Mouse (Mus musculus) heart, embryonic 15.5 days (tissue): ENCODE measurements at regions not wholly inside any gene's neighbourhood (a gene's known extent, or its start where the extent isn't known, plus 50 kb on each side); places are given as distances from the start of the nearest gene placed in this dataset.

Experiments
- ATAC-seq: fragments of 200-750 bp; cut with Nextera tagmentation; replicated peaks from 2 replicates; pipeline ENCODE4 v1.8.0; 2017; ENCODE audit warnings: low read depth, moderate TSS enrichment; ENCODE audit not compliant: insufficient number of reproducible peaks, insufficient read depth, low FRiP score
- H3K27ac ChIP-seq: fragments of 300-500 bp; sonication (generic); 2 replicates; pipeline ENCODE4 v1.5.1; 2015; ENCODE audit warnings: mild to moderate bottlenecking, inconsistent platforms
- H3K27me3 ChIP-seq: fragments of 300-500 bp; sonication (generic); 2 replicates; pipeline ENCODE4 v1.6.1; 2015; ENCODE audit warnings: inconsistent platforms
- H3K36me3 ChIP-seq: fragments of 300-500 bp; sonication (generic); 2 replicates; pipeline ENCODE4 v1.6.1; 2015; ENCODE audit warnings: mild to moderate bottlenecking, inconsistent platforms
- H3K4me1 ChIP-seq: fragments of 300-500 bp; sonication (generic); replicated peaks from 2 replicates; pipeline ENCODE4 v1.6.1; 2015; ENCODE audit warnings: inconsistent platforms
- H3K4me2 ChIP-seq: fragments of 300-500 bp; sonication (generic); 2 replicates; pipeline ENCODE4 v1.6.1; 2015; ENCODE audit warnings: inconsistent platforms, mild to moderate bottlenecking, moderate library complexity
- H3K4me3 ChIP-seq: fragments of 300-500 bp; sonication (generic); 2 replicates; pipeline ENCODE4 v1.5.1; 2015; ENCODE audit warnings: mild to moderate bottlenecking, inconsistent platforms
- H3K9ac ChIP-seq: fragments of 300-500 bp; sonication (generic); 2 replicates; pipeline ENCODE4 v1.6.1; 2015; ENCODE audit warnings: mild to moderate bottlenecking, inconsistent platforms
- H3K9me3 ChIP-seq: fragments of 300-500 bp; sonication (generic); replicated peaks from 2 replicates; pipeline ENCODE4 v1.6.1; 2016; ENCODE audit warnings: inconsistent platforms
- WGBS: fragments of 180-500 bp; shearing (Covaris S2); methylation state at CpG from one replicate; pipeline ENCODE4 v1.1.7; 2015; ENCODE audit warnings: mixed read lengths; 5-methylcytosine and 5-hydroxymethylcytosine counted together

DNA sequence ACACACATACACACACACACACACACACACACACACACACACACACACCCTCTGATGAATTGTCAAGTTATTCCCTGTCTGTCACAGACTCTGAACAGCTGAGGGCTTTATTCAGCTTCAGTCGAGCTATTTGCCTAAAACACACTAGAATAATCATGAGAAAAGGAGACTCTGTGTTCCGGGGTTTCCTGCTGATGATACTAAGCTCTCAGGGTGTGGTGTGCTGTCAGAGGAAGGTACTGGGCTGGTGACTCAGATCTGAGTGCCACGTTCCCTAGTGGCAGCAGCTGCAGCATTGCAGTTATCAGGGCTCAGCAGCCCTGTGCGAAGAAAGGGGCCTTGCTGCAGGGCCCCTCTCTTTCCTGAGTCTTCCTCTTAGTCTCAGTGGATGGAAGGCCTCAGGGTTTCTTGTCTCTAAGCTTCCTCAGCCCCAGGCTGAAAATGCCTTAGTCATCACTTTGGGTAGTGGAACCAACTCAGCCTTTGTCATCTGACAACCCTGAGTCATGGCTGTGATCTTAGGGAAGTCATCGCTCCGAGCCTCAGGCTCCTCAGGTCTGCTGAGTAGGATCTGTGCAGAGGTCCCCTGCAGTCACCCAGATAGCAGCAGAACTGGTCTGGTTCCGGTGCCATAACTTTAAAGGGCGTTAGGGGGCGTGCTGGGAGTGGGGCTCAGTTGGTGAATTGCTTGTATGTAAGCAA is 106.8 kb upstream of the Lrfn2 start:
- Histone ChIP-seq H3K36me3 (no peaks in the 10 kb centered on the region), H3K4me1 (no peaks in the 10 kb centered on the region), H3K4me3 (no peak overlapping the region), H3K27me3 (no peaks in the 10 kb centered on the region), H3K27ac (no peak overlapping the region), H3K4me2 (no peak overlapping the region), H3K9ac (no peak overlapping the region), H3K9me3 (no peaks in the 10 kb centered on the region)
- ATAC-seq: no peak
- WGBS: 58% methylated on average over 9 of the region's 9 CpGs

- H3K36me3 ChIP-seq: no peaks in the 10 kb centered on the region
- 67% methylated on average over 20 of the region's 20 CpGs for WGBS
- no peak overlapping the region for H3K4me3 ChIP-seq
- no peak overlapping the region for H3K9ac ChIP-seq
- ATAC-seq: no peak
- no peak overlapping the region for H3K27ac ChIP-seq
- H3K9me3 ChIP-seq: no peaks in the 10 kb centered on the region
- no peak overlapping the region for H3K4me2 ChIP-seq
- H3K4me1 ChIP-seq: no peaks in the 10 kb centered on the region
- H3K27me3 ChIP-seq: no peaks in the 10 kb centered on the region
These were observed 93.7 kb upstream of the Lrfn2 start for GRCm38 (mm10) chr17:48838297-48838979.

DNA sequence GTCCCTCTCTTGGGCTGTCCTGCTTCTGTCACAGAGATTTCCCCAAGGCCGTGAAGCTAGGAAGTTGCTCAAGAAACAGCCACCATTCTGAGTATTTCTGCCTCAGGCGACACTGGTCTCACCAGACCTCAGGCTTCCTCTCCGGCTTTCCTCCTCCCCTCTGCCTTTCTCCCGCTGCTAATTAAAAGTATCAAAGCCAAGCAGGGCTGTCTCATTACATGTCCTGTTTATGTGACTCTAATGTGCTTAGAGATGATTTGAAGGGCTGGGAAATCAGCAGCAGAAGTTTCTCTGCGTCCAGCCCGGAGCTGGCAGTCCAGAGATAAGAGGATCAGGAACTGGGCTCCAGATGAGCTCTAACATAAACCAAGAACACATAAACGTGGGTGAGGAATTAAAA is 84.3 kb upstream of the Lrfn2 start:
- Histone ChIP-seq H3K9me3 (no peaks in the 10 kb centered on the region), H3K27me3 (0 out of 2 replicates have a peak, but pooled peaks cover 3% of the 10 kb centered on the region), H3K27ac (no peak overlapping the region), H3K4me2 (no peak overlapping the region), H3K4me3 (no peak overlapping the region), H3K4me1 (no peaks in the 10 kb centered on the region), H3K9ac (no peak overlapping the region), H3K36me3 (no peaks in the 10 kb centered on the region)
- WGBS: 45% methylated on average over 7 of the region's 7 CpGs
- no peak for ATAC-seq

DNA sequence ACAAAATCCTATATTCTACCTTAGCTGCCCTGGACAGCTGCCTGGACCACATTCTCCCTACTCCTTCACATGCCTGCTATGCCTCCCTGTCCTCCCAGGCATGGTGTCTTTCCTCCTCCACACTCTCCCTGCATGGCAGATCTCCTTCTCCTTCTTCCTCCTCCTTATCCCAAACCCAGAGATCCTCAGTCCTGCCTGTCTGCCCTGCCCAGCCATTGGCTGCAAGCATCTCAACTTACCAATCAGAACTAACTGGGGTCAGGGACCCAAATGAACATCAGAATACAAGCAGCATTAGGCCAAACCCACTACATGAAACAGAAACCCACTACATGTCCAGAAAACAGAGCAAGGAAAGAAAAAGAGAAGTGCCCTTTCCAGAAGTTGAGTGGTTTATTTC is 81.3 kb upstream of the Lrfn2 start:
- Histone ChIP-seq H3K4me3 (no peak overlapping the region), H3K9ac (no peak overlapping the region), H3K36me3 (no peaks in the 10 kb centered on the region)

DNA sequence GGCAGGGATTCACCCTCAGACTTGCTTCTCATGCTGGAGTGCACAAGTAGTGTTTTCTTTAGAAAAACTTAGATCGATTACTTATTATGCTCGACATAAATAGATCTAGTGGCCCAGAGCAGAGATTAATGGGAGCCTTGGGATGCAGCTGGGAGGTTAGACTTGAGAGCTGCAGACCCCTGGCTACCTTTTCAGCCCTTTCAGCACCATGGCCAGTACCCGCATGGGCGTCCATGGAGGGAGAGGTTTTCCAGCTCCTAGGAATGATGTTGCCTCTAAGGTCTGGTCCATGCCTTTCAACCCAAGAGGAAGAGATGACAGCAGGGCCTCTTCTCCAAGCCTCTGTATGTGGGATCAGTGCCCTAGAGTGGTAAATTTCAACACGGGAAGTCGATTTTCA is 73.3 kb upstream of the Lrfn2 start:
- Histone ChIP-seq H3K4me2 (no peak overlapping the region), H3K27me3 (no peaks in the 10 kb centered on the region), H3K4me1 (no peaks in the 10 kb centered on the region), H3K4me3 (no peak overlapping the region), H3K9ac (no peak overlapping the region), H3K36me3 (no peaks in the 10 kb centered on the region), H3K9me3 (no peaks in the 10 kb centered on the region), H3K27ac (no peak overlapping the region)
- 39% methylated on average over 6 of the region's 6 CpGs for WGBS
- no peak for ATAC-seq

More for the DNA sequence above, 81.3 kb upstream of the Lrfn2 start:
- no peak for ATAC-seq
- no peaks in the 10 kb centered on the region for H3K4me1 ChIP-seq
- no peak overlapping the region for H3K4me2 ChIP-seq
- H3K9me3 ChIP-seq: no peaks in the 10 kb centered on the region
- no peak overlapping the region for H3K27ac ChIP-seq
- H3K27me3 ChIP-seq: 0 out of 2 replicates have a peak, but pooled peaks cover 3% of the 10 kb centered on the region

- Histone ChIP-seq H3K27ac (no peak overlapping the region), H3K9ac (no peak overlapping the region), H3K4me1 (no peaks in the 10 kb centered on the region), H3K36me3 (no peaks in the 10 kb centered on the region), H3K4me3 (no peak overlapping the region), H3K4me2 (no peak overlapping the region), H3K27me3 (no peaks in the 10 kb centered on the region), H3K9me3 (no peaks in the 10 kb centered on the region)
- ATAC-seq: no peak
- WGBS: 43% methylated on average over 6 of the region's 6 CpGs
These were observed 61.7 kb upstream of the Lrfn2 start for GRCm38 (mm10) chr17:48870443-48870842.

DNA sequence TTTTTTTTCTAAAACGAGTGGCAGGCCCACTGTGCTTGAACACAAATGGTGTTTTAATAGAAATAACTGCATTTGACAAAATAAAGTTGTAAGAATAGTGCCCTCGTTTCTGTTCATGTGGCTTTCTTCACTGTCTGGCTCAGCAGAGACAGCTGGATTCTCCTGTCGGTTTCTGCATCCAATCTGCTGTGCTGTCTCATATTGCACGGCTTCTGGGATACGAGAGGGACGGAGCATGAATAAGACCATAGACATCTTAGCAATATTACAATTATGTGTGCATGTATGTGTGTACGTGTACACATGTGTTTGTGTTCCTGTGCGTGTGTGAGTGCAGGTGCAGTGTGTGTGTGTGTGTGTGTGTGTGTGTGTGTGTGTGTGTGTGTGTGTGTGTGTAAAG is 54.7 kb upstream of the Lrfn2 start:
- no peak for ATAC-seq
- WGBS: 68% methylated on average over 8 of the region's 8 CpGs
- Histone ChIP-seq H3K4me2 (no peak overlapping the region), H3K4me3 (no peak overlapping the region), H3K4me1 (no peaks in the 10 kb centered on the region), H3K9ac (no peak overlapping the region), H3K27me3 (no peaks in the 10 kb centered on the region), H3K9me3 (no peaks in the 10 kb centered on the region), H3K36me3 (no peaks in the 10 kb centered on the region), H3K27ac (no peak overlapping the region)

DNA sequence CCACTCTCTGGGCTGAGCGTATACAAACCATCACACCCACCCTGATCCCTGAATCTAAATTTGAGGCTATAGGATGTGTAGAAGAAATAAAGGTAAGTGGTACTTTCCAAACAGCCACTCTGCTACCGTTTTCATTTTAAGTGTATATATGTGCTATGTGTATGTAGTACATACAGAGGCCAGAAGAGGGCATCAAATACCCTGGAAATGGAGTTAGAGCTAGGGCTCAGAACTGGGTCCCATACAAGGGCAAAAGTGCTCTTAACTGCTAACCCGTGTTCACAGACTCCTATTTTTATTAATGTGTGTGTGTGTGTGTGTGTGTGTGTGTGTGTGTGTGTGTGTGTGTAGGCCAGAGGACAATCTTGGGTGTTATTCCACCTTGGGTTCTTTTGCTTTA is 51.6 kb upstream of the Lrfn2 start:
- no peak overlapping the region for H3K9ac ChIP-seq
- no peaks in the 10 kb centered on the region for H3K36me3 ChIP-seq
- H3K9me3 ChIP-seq: no peaks in the 10 kb centered on the region
- H3K27me3 ChIP-seq: no peaks in the 10 kb centered on the region
- WGBS: 78% methylated on average over 3 of the region's 3 CpGs
- no peak overlapping the region for H3K4me2 ChIP-seq
- no peaks in the 10 kb centered on the region for H3K4me1 ChIP-seq
- ATAC-seq: no peak
- no peak overlapping the region for H3K27ac ChIP-seq
- H3K4me3 ChIP-seq: no peak overlapping the region

DNA sequence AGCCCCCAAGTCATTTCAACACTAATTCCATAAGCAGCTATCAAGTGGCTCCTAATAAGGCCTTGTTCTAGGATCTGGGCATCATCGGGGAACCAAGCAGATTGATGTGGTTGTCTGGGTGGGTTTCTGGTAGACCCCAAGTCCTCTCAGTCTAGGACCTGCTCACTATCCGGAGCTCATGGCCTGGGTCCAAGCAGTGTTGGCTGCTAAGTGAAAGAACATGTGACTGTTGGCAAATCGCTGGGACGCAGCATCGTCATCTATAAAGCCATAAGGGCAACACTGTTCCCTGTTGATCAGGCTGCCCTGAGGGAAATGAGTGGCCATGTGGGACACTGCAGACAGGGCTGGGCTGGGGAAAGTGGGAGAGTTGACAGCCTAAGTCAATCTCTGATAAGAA is 50.2 kb upstream of the Lrfn2 start:
- Histone ChIP-seq H3K4me1 (no peaks in the 10 kb centered on the region), H3K4me3 (no peak overlapping the region), H3K4me2 (no peak overlapping the region), H3K9ac (no peak overlapping the region), H3K36me3 (no peaks in the 10 kb centered on the region), H3K27ac (no peak overlapping the region), H3K9me3 (no peaks in the 10 kb centered on the region), H3K27me3 (no peaks in the 10 kb centered on the region)
- ATAC-seq: no peak
- 70% methylated on average over 5 of the region's 5 CpGs for WGBS
